Mouse (Mus musculus) CH12.LX (cell line): ENCODE measurements around the gene Clic4.

Experiments
- CHD1 ChIP-seq: IDR thresholded peaks from 2 replicates; pipeline ENCODE4 v1.6.1; 2012; ENCODE audit warnings: low read depth, low read length, improper control_type of control experiment, inconsistent platforms
- CTCF ChIP-seq, 2 experiments: IDR thresholded peaks in 1 of 2; conservative IDR thresholded peaks in 1 of 2; 2 replicates each; pipeline ENCODE4 v1.5.1; 2011 to 2012; ENCODE audit warnings: low read depth in 2 of 2, low read length in 2 of 2, improper control_type of control experiment in 1 of 2, inconsistent platforms in 1 of 2, mild to moderate bottlenecking in 1 of 2, moderate library complexity in 1 of 2
- MAFK ChIP-seq: IDR thresholded peaks from 2 replicates; pipeline ENCODE4 v1.6.1; 2011; ENCODE audit warnings: low read length, improper control_type of control experiment; ENCODE audit not compliant: insufficient replicate concordance
- POLR2A ChIP-seq: IDR thresholded peaks from 2 replicates; pipeline ENCODE4 v1.6.1; 2011; ENCODE audit warnings: low read depth, mild to moderate bottlenecking, improper control_type of control experiment, low read length
- RAD21 ChIP-seq: IDR thresholded peaks from 2 replicates; pipeline ENCODE4 v1.6.1; 2011; ENCODE audit warnings: low read depth, mild to moderate bottlenecking, low read length, improper control_type of control experiment, moderate library complexity
- RCOR1 ChIP-seq: conservative IDR thresholded peaks from 2 replicates; pipeline ENCODE4 v1.6.1; 2012; ENCODE audit warnings: low read depth, mild to moderate bottlenecking, inconsistent platforms, low read length, improper control_type of control experiment
- TBP ChIP-seq: conservative IDR thresholded peaks from 2 replicates; pipeline ENCODE4 v1.6.1; 2011; ENCODE audit warnings: low read depth, low read length, improper control_type of control experiment
- UBTF ChIP-seq: IDR thresholded peaks from 2 replicates; pipeline ENCODE4 v1.6.1; 2012; ENCODE audit warnings: low read depth, mild to moderate bottlenecking, inconsistent platforms, low read length, improper control_type of control experiment, moderate library complexity

GRCm38 (mm10) chr4:135260434-135260833 lies 12.2 kb downstream of the Clic4 start:
- no peak for TF ChIP-seq RCOR1
- TF ChIP-seq CHD1, result no peak
- TF ChIP-seq MAFK, result no peak
- TF ChIP-seq UBTF, result no peak
- TF ChIP-seq RAD21, result no peak
- TF ChIP-seq POLR2A, result no peak
- no peak for TF ChIP-seq CTCF (conservative IDR thresholded peaks at IDR 0.05 in 1 of 2, IDR thresholded peaks at IDR 0.05 in 1 of 2; ENCODE audit: low read depth in 2 of 2, low read length in 2 of 2)
- TF ChIP-seq TBP, result no peak
